Mouse (Mus musculus): ENCODE measurements around the gene Stxbp5.

Stxbp5 gene

DNA sequence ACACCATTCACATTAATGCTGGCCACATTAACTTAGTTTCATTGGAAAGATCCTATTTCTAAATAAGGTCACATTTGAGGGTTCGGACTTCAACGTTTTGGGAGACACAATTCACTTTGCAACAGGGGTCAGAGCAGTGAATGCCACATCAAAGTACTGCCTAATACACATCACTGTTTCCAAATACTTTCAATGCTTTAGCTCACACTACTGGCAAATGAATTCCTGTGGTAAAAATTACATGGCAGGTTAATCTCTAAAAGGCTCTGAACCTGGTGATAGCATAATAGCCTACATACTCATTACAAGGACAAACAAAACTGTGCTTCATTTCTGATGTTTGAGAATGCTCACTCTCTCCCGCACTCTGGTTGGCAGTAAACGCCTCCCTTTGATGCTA lies 40.9 kb downstream of the Stxbp5 start:
- in situ Hi-C loops (cut with MboI; ENCODE audit: unreplicated experiment in 2 of 2) = no loop called here

GRCm38 (mm10) chr10:9859476-9859875 lies 41.4 kb downstream of the Stxbp5 start:
- in situ Hi-C loops (cut with MboI; ENCODE audit: unreplicated experiment in 2 of 2) = no loop called here

GRCm38 (mm10) chr10:9857850-9858249 lies 43.0 kb downstream of the Stxbp5 start:
- in situ Hi-C loops (cut with MboI; ENCODE audit: unreplicated experiment in 2 of 2) = no loop called here

GRCm38 (mm10) chr10:9856792-9857191 lies 44.1 kb downstream of the Stxbp5 start:
- in situ Hi-C loops (cut with MboI; ENCODE audit: unreplicated experiment in 2 of 2) = no loop called here

DNA sequence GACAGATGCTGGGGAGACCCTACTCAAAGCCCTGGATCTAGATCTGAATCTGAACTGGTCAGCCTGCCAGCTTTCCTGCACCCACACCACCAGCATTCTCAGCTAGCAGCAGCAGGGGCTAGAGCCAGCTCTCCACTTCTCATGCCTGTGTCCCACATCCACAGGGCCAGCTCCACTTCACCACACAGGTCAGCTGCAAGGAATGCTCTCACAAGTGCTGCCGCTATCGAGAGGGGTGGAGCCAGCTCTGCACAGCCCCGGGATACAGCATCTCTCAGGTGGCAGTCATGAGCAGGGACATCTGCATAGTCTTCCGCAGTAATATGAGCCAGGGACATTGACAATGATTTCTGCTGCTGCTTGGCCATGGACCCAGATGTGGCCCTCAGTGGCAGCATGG lies 54.5 kb downstream of the Stxbp5 start:
- in situ Hi-C loops (cut with MboI; ENCODE audit: unreplicated experiment in 2 of 2) = no loop called here

DNA sequence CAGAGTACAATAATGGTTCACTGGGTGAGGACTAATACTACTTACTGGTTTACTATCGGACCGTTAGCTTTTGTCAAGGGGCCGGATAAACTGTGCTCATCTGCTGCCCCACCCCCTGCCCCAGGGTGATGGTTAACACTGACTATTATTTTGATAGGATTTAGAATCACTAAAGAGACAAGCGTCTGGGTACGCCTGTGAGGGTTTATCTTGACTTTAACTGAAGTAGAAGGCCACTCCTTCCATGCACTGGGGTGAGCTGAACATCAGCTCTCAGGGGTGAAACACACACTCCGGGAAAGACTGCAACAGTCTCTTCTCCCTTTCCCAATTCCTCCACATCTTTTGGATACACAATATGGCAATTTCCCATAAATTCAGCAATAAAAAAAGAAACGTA lies 61.5 kb downstream of the Stxbp5 start:
- in situ Hi-C loops (cut with MboI; ENCODE audit: unreplicated experiment in 2 of 2) = no loop called here

- in situ Hi-C loops (cut with MboI; ENCODE audit: unreplicated experiment in 2 of 2) = no loop called here
Measured at GRCm38 (mm10) chr10:9834986-9835385, 65.9 kb downstream of the Stxbp5 start.

DNA sequence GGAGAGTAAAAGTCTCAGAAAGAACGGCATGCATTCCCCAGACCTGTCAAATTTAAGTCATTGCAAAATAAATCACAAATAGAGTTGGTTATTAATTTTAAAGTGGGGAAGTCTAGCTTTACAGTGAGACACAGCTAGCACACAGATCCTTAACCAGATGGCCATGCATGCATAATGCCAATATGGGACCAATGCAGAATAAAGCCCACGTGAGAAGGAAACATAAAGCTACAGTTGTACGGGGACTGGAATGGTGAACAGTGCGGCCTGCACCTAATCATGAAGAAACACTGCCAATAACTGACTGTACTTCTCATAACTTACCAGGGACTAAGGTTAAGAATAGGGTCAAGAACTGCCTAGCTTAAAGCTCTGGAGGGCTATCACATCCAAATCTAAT lies 67.9 kb downstream of the Stxbp5 start:
- in situ Hi-C loops (cut with MboI; ENCODE audit: unreplicated experiment in 2 of 2) = no loop called here

DNA sequence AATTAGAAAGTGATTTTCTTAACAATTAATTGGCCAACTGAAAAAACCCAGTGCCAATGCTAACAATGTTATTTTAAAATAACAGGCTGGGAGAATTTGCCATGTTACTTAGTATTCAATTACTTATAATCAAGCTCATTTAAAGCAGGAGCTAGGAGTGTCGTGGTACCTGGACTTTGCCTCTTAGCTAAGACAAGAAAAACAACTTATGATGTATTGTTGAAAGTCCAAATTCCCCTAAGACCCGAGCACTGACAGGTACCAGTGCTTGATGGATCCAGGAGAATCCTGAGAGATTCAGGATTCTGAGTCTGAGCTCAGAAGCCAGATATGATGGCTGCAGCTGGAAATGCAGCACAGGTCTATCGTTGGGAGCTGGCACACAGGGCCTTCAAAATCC lies 71.1 kb downstream of the Stxbp5 start:
- in situ Hi-C loops (cut with MboI; ENCODE audit: unreplicated experiment in 2 of 2) = no loop called here

- in situ Hi-C loops (cut with MboI; ENCODE audit: unreplicated experiment in 2 of 2) = loop anchor here (25.0 kb wide), 2 partner anchors 1341 to 1366 kb away; no protein-coding TSS in a partner anchor
Measured at GRCm38 (mm10) chr10:9821299-9821698, 79.6 kb downstream of the Stxbp5 start.

- in situ Hi-C loops (cut with MboI; ENCODE audit: unreplicated experiment in 2 of 2) = loop anchor here (5.0 to 25.0 kb wide), 4 partner anchors 366 to 1369 kb away; no protein-coding TSS in a partner anchor
Measured at GRCm38 (mm10) chr10:9818574-9818973, 82.3 kb downstream of the Stxbp5 start.

- in situ Hi-C loops (cut with MboI; ENCODE audit: unreplicated experiment in 2 of 2) = loop anchor here (5.0 to 25.0 kb wide), 4 partner anchors 371 to 1373 kb away; no protein-coding TSS in a partner anchor
Measured at GRCm38 (mm10) chr10:9813926-9814325, 87.0 kb downstream of the Stxbp5 start.

DNA sequence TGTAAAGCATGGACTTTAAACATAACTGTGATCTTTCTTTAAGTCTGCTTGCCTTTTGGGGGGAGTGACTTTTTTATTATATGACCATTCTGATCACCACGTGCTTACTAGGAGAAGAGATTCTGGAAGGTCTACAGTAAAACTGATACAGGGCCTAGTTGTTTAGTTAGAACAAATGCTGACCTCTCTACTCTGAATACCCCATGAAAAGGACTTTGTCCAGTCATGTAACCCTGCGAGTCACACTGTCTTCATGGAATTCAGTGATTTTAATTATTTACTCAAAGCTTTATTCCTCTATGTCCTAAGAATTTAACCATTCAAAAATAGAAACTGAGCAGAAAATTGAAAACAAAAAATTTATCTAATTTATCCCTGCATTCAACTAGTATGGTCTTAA lies 93.3 kb downstream of the Stxbp5 start:
- in situ Hi-C loops (cut with MboI; ENCODE audit: unreplicated experiment in 2 of 2) = loop anchor here (25.0 kb wide), 2 partner anchors 1355 to 1380 kb away; no protein-coding TSS in a partner anchor

DNA sequence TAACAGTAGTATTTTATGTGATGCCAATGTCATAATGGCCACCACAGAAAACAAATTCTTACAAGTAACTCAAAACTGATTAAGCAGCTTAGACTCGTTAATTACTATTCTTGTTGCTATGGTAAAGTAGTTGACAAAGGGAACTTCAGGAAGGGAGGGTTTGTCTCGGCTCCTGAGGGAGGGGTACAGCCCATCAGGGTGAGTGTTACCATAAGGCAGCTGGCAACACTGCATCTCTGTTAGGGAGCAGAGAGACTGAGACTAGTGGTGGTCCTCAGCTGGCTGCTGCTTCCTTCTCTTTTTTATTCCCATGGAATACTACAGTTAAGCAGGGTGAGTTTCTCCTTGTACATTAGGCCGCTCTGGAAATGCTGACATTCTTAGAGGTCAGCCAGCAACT lies 95.5 kb downstream of the Stxbp5 start:
- in situ Hi-C loops (cut with MboI; ENCODE audit: unreplicated experiment in 2 of 2) = loop anchor here (25.0 kb wide), 2 partner anchors 1357 to 1382 kb away; no protein-coding TSS in a partner anchor

DNA sequence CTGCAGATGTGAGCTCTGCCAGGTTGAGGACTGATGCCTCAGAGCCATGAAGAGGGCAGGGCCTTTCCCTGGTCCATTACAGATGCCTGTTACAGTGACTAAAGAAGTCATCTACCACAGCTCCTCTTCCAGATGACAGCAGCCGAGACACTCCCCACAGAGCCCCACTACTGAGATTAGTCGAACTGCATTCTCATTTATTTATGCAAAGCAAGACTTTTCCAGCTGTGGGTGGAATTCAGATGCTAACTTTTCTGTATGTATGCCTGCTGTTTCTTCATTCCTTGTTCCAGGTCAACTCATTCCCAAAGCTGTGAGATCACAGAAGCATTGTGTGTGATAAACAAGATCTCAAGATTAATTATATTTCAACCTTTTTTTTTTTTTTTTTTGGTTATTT lies 97.8 kb downstream of the Stxbp5 start:
- in situ Hi-C loops (cut with MboI; ENCODE audit: unreplicated experiment in 2 of 2) = loop anchor here (25.0 kb wide), 2 partner anchors 1359 to 1384 kb away; no protein-coding TSS in a partner anchor

- in situ Hi-C loops (cut with MboI; ENCODE audit: unreplicated experiment in 2 of 2) = loop anchor here (25.0 kb wide), 2 partner anchors 1361 to 1386 kb away; no protein-coding TSS in a partner anchor
Measured at GRCm38 (mm10) chr10:9801571-9801970, 99.3 kb downstream of the Stxbp5 start.

GRCm38 (mm10) chr10:9799085-9799484 lies 101.8 kb downstream of the Stxbp5 start:
- in situ Hi-C loops (cut with MboI; ENCODE audit: unreplicated experiment in 2 of 2) = no loop called here

DNA sequence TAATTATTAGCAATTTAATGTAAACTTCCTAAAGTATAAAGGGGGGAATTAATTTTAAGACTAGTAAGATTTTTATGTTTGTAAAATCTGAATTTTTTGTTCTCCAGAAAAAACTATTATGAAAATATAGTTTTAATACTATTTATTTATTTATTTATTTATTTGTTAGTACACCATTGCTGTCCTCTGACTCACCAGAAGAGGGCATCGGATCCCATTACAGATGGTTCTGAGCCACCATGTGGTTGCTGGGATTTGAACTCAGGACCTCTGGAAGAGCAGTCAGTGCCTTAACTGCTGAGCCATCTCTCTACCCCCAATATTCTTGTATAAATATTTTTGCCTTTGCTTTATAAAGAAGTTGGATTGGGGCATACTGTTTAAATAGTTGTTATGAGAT lies 104.5 kb downstream of the Stxbp5 start:
- in situ Hi-C loops (cut with MboI; ENCODE audit: unreplicated experiment in 2 of 2) = no loop called here

DNA sequence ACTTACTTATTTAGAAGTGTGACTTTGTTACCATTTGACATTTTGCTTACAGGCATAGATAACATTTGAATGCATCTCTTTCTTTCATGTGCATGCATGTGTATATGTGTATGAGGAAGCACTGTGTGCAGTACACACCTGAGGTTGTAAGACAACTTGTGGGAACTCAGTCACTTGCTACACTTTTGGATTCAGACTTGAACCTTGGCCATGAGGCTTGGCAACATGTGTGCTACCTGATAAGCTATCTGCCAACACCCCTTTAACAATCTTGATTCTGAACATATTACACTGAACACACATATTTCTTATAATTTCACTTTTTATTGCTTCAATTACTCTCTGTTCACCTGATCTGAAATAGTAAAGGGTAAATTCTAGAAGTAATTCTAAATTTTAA lies 106.5 kb downstream of the Stxbp5 start:
- in situ Hi-C loops (cut with MboI; ENCODE audit: unreplicated experiment in 2 of 2) = no loop called here

DNA sequence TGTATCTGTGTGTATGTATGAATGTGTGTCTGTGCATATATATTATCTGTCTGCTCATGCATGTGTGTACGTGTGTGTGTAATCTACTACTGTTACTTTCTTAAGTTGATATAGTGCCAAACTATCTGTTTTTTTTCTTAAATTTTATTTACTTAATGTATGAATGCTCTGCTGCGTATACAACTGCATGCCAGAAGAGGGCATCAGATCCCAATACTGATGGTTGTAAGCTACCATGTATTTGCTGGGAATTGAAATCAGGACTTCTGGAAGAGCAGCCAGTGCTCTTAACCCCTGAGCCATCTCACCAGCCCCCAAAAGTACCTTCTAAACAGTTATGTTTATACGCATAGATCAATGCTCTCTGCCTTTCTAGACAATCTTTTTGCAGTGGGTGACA lies 109.9 kb downstream of the Stxbp5 start:
- in situ Hi-C loops (cut with MboI; ENCODE audit: unreplicated experiment in 2 of 2) = no loop called here

GRCm38 (mm10) chr10:9786461-9786860 lies 114.4 kb downstream of the Stxbp5 start:
- in situ Hi-C loops (cut with MboI; ENCODE audit: unreplicated experiment in 2 of 2) = no loop called here

GRCm38 (mm10) chr10:9785651-9786050 lies 115.2 kb downstream of the Stxbp5 start:
- in situ Hi-C loops (cut with MboI; ENCODE audit: unreplicated experiment in 2 of 2) = no loop called here

DNA sequence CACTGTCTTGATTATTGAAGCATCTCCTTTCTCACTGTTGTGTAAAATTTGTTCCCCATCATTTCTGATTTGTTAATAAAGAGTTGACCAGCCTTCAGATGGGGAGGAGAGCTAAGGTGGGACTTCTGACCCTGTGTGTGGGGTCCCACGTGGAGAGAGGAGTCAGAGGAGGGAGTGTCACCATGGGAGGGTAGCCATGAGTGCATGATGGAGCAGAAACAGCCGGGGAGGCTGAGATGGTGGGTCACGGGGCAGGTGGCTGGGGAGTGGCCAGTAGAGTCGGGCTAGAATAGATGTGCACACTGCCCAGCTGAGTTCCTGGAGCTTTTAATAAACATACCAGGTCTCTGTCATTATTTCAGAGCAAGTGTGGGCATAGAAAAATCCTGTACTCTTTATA lies 121.0 kb downstream of the Stxbp5 start:
- in situ Hi-C loops (cut with MboI; ENCODE audit: unreplicated experiment in 2 of 2) = no loop called here
